Mouse (Mus musculus): ENCODE measurements around the gene Zmiz1. TPM values are rescaled to one million over a fixed set of nuclear protein-coding genes. Genes with fewer than 3 reads are reported as not detected.

Gene Zmiz1
- polyA plus RNA-seq, 2 experiments from 2014 or later, result 21.2 to 34.3 TPM

DNA sequence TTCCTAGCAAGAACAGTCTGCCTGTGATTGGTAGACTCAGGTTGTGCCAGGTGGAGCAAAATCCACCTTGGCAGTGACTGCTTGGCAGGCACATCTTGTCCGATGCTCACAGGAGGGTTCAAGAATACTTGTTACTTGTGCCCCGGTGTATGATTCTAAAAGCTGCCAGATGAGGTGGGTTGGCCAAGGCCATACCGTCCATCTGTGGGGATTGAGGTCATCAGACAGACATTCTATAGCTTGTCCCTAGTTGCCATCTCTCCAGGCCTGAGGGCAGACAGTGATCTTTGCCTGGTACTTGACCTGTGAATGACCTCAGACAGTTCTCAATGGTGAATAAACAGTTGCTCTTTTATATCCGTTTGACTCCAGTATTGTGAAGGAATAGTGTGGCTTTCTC lies 161.8 kb downstream of the Zmiz1 start:
- no peak for ATAC-seq

DNA sequence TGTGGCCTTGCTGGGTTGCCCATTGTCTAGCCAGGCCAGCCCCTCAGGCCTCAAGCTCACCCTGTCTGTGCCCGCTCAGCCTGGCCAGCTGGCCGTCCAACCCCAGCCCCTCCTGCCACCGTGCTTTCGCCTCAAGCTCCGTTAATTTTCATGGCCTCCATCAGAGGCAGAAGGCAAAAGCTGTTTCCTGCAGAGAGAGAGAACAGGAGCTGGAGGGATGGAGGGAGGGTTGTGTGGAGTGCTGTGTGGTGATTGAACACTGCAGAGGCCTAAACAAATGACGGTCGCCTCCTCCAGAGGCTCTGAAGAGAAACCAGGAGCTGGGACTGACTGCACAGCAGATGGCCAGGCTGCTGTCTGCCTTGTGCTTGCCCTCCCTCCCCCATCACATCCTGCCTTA lies 164.7 kb downstream of the Zmiz1 start:
- ATAC-seq, result no peak

DNA sequence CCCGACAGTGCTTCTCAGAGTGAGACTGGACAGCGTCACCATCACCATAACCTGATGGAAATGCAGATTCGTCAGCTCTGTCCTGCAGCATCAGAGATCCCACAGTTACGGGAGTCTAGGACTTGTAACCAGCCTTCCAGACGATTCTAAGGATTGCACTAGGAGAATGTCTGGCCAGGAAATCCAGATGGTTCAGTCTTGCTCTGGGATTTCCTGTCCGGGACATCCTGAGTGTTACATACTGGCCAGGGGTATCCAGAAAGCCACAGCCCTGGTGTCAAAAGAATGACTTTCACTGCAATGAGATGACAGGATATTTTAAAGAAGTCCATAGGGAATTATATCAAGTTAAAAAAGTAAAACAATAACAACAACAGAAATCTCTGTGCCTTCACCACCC lies 165.7 kb downstream of the Zmiz1 start:
- no peak for ATAC-seq

DNA sequence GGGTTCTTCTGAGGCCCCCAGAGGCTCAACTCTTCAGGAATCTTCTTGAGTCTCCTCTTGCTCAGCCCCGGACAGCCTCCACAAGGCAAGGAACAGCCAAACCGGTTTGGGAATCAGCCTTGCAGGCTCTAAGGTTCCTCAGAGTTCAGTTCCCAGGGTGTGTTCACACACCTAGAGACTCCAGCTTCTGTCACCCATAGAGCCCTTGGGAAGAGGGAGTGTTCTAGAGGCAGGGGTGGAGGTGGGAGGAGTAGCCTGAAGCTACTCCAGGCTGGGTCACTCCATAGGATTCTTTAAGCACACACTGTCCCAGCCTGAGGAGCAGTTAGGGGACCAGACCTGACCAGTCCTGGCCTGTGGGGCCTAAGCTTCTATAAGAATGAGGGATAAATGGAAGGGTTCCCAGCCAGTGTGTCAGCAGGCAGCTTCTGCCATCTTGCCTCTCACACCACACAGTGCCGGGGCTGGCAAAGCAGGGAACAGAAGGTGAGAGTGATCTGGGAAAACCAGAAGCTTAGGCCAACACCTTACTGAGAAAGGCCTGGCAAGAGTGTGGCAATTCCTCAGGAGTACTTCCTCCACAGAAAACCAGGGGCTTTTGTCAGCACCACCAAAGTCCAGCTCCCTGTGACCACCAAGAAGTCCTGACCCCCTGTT lies 168.7 kb downstream of the Zmiz1 start:
- ATAC-seq, result no peak

DNA sequence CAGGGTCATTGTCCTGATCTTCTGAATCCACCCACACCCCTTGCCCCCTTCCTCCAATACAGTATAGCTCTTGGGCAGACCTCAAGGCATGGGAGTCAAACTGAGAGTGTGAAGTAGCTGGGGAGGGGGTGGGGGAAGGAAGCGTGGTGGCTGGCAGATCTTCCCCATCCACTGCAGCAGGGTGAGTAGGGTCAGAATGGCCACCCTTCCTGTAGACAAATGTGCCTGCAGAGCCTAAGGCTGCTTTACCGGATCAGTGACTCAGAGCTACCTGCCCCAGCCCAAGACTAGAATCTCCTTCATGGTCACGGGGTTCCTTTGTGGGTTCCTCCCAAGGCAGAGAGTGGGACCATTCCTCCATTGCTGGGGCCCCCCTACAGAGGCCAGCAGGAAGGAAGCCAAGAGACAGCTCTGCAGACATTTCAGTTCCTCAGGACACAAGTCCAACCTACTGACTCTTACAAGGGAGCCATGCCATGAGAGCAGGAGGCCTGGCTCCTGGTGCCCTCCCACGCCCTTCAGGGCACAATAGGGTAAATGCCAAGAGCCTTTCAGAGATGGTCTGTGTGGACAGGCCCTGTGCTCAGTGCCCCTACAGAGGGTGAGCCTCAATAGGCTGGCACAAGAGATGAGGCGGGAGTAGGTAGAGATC lies 169.6 kb downstream of the Zmiz1 start:
- peak; percentile 59 for ATAC-seq

DNA sequence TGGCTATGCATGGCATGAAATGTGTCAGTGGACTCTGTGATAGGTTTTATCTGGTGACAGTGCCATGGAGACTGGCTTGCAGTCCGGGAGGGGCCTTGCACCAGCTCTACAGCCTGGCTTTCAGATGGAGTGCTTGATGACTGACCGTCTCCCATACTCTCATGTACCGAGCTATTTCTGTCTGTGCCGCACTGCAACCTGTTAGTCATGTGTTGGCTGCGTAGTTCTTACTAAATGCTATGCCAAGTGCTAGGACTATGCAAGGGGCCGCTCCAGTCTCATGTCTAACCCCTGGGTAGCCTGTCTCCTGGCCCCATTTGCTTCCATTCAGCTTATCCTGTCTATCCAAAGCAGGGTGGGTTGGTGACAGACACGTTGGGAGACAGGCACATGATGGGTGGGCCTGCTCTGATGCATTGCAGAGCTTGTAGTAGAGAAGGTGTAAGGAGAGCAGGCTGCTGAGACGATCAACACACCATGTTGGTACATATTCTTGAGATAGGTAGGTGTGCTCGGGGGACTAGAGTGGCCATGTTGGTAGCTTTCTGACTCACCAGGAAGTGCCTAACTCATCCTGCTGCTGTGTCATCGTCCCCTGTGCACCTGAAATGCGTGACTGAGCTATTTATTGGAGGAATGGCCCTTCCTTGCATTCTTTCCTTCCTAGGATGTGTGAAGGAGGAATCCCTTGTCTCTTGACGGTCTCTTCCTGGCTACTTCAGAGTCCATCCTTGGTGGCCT lies 171.1 kb downstream of the Zmiz1 start:
- ATAC-seq, result peak; percentile 47

DNA sequence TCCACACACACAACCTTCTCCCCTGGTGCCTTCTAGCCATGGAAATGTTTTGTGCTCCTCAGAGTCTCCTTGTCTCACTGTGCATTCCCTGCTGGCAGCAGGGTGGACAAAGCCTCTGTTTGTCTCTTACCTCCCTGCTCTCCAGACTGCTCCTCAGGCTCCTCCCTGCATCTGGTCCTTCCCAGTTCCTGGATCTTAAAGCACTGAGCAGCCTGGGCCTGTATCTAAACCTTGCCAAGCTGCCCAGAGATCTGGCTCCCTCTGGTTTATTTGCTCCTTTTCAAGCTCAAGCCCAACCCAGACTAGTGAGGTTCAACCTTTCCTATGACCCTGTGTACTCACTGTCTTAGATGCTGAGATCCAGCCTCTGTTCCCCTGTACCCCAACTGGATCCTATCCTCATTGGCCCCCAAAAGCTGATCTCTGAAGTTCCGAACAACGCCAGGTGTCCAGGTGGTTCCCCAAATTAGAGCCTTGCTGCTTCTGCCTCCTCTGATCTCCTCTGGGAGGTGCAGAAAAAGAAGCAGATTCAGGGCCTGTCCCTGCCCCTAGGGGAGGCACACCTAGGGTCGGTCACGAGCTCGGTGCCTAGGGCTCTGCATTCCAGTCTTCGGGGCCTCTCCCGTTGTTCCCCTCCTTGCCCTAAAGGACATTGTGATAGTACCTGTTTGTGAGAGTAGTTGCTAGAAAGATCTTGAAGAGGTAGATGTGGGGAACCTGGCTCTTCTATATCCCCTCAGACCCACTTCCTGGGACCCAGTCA lies 171.8 kb downstream of the Zmiz1 start:
- ATAC-seq, result no peak

DNA sequence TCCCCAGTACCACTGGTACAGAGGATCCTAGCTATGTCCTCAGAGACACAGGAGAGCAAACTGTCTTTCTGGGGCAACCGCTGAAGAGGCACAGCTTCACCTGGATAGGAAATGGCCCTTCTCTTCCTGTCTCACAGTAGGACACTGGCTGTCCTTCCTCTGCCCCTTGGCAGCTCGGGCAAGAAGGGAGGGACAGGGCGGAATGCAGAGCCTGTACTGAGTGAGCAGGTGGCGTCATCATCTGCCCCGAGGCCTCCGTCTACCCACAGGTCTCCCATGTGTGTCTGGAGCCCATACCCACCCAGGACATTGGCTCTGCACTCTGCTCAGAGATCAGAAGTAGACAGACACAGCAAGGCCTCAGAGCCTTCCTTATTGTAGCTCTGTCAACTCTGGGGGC lies 172.5 kb downstream of the Zmiz1 start:
- ATAC-seq, result no peak

DNA sequence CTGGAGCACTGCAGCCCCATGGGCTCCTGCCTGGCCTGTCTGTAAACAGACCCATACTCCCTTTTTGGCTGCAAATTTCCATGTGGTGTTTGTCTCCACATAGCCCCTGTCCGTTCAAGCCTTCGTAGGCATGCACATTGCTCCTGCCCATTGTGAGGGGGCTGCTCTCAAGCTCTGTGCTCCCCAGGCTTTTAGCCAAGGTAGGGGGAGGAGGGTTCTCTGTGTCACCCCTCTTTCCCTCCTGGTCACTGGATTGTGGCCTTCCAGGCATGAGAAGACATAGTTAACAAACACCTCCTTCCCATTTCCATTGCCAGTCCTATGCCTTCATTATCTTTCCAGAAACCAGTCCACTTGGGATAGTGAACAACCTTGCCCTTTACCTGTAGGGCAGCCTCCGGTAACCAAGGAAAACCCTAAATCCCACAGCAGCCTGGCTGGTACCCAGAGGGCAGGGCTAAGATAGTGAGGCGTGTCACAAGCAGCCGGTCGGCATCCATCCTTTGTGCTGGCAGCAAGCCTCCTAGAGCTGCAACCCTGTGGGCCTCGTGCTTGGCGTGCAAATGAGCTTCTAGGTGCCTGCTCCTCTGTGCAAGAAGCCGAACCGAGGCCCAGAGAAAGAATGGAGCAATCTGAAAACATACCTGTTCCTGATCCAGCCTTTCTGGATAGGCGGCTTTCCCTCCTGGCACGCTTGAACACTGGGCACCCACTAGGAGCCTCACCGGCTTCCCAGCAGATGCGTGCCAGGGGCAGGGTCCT lies 174.7 kb downstream of the Zmiz1 start:
- no peak for ATAC-seq

DNA sequence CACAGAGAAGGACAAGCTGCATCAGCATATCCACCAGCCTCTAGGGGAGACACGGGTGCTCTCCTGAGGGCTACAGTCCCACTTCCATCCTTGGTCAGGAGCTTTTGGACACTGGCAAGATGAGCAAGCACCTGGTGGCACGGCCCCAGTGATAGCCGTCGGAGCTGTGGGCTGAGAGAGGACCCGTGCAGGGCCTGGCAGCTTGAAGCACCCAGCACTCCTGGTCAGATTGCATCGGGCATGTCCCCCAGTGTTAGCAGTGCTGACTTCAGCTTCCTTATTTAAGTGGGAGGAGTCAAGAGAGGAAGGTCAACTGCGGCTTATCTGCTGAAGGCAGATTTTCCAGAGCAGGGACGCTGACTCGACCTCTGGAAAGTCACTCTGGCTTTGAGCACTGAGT lies 175.3 kb downstream of the Zmiz1 start:
- no peak for ATAC-seq

DNA sequence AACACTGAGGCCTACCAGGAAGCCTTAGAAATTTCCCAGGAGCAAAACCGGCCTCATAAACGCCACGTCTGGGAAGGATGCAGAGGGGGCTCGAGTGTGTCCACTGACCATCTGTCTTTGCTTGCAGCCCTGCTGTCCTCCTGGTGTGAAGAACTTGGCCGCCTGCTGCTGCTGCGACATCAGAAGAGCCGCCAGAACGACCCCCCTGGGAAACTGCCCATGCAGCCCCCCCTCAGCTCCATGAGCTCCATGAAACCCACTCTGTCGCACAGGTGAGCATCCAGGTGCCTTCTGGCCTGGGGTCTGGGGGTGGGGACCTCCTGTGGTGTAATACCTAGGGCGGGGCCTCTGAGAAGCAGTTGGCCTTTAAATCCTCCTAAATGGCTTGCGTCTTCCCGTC lies 176.8 kb downstream of the Zmiz1 start:
- ATAC-seq, result no peak

DNA sequence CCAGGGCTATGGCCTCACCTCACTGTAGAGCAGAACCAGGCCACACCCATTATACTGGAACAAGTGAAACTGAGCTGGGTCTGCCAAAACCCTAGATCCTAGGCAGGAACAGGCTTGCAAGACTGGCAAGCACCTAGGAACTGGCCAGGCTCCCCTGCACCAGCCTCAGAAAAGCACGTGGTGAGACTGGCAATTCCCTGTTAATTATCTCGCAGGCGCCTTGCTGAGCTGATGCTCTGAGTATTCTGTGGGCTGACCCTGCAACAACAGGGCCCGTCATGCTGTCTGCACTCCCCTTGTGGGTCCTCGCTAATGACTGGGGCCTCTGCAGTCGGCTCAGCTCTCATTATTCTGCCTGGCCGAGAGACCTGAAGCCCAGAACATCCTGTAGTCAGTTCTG lies 177.3 kb downstream of the Zmiz1 start:
- no peak for ATAC-seq

DNA sequence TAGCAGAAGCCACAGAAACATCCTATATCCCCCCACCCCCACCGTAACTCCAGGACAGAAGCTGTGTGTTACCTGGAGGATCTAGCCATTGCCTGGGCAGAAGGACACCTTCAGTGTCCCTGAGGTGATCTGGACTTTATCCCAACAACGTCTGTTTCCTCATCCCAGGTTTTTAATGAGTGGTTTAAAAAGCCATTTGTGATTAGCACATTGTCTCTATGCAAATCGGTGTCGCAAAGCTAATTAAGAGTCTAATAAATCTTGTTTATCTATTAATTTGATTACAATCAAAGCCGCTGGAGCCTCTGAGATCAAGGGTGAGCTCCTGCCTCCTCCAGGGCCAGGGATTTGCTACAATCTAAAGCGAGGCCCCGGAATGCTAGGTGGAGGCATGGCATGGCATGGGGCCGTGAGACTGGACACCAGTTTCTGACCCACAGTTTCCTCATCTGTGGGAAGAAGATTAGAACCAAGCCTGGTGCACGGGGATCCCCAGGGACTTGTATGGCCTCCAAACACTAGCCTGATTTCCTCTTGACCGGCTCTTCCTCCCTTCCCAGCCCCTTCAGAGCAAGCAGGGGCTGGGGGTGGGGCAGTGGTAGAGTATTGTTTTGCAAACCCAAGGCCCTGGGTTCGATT lies 180.3 kb downstream of the Zmiz1 start:
- no peak for ATAC-seq

DNA sequence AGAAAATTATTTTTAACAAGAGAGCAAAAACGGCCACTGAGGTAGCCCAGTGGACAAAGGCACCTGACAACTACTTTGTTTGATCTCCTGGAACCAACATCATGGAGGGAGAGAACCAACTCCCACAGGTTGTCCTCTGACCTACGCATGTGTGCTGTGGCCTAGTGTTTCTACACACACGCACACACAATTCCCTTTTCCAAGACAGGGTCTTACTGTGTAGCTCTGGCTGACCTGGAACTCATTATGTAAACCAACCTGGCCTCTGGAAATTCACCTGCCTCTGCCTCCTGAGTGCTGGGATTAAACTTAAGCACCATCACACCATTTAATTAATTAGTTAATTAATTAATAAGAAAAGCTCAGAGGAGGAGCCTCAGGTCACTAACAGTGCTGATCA lies 181.0 kb downstream of the Zmiz1 start:
- ATAC-seq, result no peak

DNA sequence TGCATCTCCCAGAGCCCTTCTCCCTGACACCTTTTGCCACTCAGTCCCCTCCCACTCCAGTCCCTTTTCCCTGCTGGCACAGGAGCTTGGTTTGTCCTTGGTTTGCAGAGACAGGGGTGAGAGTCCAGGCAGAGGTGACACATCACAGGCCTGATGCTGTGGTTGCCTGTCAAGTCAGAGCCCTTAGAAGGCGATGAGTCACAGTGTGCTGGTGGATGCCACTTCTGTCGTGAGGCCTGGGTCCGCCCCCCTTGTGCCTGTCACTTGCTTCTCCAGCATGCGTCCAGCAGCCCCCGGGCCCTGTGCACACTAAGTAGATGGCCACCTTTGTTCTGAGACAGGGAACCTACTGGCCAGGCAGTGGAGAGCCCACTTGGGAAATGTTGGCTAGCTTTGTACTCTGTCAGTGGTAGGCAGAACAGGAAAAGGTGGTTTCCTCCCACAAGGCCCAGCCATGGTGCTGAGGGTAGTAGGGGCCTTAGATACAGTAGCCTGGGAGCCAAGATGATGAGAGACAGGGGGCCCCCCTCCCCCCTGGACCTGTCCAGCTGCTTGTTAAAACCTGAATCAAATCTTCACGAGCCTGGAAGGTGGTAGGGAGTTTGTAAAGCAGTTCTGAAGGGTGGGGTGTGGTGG lies 181.6 kb downstream of the Zmiz1 start:
- ATAC-seq, result peak; percentile 88

DNA sequence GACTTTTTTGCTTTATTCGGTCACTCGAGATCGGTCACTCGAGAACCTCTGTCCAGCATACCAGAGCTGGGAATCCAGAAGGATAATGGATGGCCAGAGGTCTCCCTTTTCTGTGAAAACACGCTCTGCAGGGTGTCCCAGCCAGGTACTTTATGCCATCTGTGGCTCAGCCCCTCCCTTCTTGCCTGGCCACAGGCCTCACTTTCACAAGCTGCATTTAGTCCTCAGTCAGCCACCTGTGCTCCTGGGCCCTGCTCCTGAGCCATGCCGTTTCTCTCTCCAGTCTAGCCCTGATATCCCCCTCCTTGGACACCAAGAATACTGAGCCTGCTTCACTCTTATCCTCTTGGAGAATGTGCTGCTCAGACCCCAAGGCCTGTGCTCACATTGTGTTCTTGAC lies 182.1 kb downstream of the Zmiz1 start:
- ATAC-seq, result no peak

DNA sequence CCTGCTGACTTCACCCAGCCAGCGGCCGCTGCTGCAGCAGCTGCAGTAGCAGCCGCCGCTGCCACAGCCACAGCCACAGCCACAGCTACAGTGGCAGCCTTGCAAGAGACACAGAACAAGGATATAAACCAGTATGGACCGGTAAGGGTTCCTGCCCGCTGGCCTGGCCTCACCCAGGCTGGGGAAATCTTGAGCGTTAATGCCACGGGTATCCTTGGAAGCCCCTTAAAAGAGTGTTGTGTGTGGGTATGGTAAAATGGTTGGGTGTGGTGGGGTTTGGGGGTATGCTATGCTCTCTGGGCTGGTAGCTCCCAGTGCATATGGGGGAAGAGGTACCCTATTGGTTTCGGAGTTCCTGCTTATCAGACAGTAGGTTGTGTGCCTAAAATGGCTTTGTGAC lies 186.7 kb downstream of the Zmiz1 start:
- no peak for ATAC-seq

DNA sequence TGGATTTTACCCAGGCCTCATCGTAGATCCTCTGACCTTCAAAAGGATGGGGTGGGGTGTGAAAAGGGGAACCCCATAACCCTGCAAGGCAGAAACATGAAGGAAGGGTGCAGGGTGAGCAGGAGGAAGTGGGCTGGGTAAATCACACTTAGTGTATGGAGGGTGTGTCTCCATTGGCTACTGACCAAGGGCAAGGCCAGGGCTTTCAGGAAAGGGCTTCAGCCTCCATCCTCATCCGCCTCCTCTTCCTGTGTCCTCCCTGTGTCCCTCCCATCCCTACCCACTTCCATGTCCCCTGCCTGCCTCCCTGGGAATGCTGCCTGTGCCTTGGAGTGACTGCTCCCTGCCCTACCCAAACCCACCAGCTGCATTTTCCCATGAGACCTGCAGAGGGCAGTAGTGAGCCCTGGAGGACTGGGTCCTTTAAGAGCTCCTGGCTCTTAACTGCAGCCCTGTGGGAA lies 187.2 kb downstream of the Zmiz1 start:
- peak; percentile 83 for ATAC-seq

DNA sequence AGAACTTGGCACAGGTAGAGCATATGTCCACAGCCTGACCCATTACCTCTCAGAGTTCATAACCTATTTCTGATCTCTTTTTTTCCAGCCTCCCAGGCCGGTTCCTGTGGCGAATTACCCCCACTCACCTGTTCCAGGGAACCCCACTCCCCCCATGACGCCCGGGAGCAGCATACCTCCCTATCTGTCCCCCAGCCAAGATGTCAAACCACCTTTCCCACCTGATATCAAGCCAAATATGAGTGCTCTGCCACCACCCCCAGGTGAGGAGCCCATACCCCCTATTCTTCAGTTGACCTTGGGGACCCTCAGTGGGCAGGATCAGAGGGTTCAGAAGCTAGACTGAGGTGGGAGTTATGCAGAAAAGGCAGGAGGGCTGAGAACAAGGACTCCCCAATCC lies 192.1 kb downstream of the Zmiz1 start:
- ATAC-seq, result no peak

DNA sequence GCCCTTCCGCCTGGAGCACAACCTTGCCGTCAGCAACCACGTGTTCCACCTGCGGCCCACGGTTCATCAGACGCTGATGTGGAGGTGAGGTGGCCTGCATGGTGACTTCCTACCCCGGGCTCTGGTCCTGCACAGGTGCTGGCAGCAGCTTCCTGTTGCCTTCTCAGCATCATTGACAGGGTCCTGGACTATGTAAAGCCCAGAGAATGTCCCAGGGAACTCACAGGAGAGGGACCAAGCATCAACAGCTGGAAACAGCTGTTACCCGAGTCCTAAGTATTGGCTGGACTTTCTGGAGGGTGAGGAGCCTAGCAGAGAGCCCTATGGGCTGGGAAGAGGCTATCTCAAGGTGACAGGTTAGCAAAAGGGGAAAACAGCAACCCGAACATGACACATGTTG lies 192.9 kb downstream of the Zmiz1 start:
- ATAC-seq, result no peak
